ENCODE assay signal across 9 mouse cellular contexts in genomic region chr3:37073211-37073610, GRCm38 (mm10). TPM values are rescaled to one million over a fixed set of nuclear protein-coding genes. Genes with fewer than 3 reads are reported as not detected.
DNase-seq lines count a peak whose midpoint lies in the region; ATAC-seq lines count a peak whose summit lies in the region.
"Had no signal": no experiment of that assay in that cellular context is flagged by ENCODE, and none has a peak within 500 bp of the region (broad histone marks: within the 10 kb centered on the region; RNA-seq: fewer than 3 reads in every experiment).

No protein-coding gene starts in this region.

- no peak overlapping the region for H3K4me2 ChIP-seq in liver, embryonic 12.5 days
- H3K4me2 ChIP-seq in midbrain, embryonic 14.5 days (ENCODE audit: low read length) = no peak overlapping the region

- H3K27ac ChIP-seq in liver, embryonic 12.5 days = no peak overlapping the region
- no peak overlapping the region for H3K27ac ChIP-seq in midbrain, embryonic 14.5 days (replicated peaks; ENCODE audit: low read depth, low read length)

- no peaks in the 10 kb centered on the region for H3K9me3 ChIP-seq in liver, embryonic 12.5 days (replicated peaks)
- H3K9me3 ChIP-seq in midbrain, embryonic 14.5 days (ENCODE audit: control insufficient read depth, low read length) = peaks cover 3% of the 10 kb centered on the region; the same call in 1 of the 2 replicates

- H3K27me3 ChIP-seq in liver, embryonic 12.5 days (replicated peaks) = no peaks in the 10 kb centered on the region
- H3K27me3 ChIP-seq in midbrain, embryonic 14.5 days (ENCODE audit: control insufficient read depth, insufficient read depth, low read length) = no peaks in the 10 kb centered on the region

- intact Hi-C loops in left cerebral cortex, postnatal 25 days (cut with DNase I) = loop anchor here (1.0 to 10.0 kb wide), 2 partner anchors 131 to 192 kb away; no protein-coding TSS in a partner anchor

- peak; percentile 21 for DNase-seq in liver
- peak; percentile 11 for DNase-seq in adrenal gland, adult 8-10 months
- peak; percentile 28 to 48 for DNase-seq in gastrocnemius, postnatal 4 days (ENCODE audit: low spot score in 2 of 2)
- DNase-seq in left cerebral cortex, postnatal 25 days (ENCODE audit: low spot score in 2 of 2) = peak; percentile 15 to 16
- peak; percentile 69 for DNase-seq in testis, postnatal 10 days (ENCODE audit: low spot score)
- DNase-seq in midbrain, embryonic 14.5 days = no peak

- ATAC-seq in liver, embryonic 12.5 days = no peak
- ATAC-seq in midbrain, embryonic 14.5 days (ENCODE audit: low FRiP score, low TSS enrichment) = no peak

- no peak overlapping the region for H3K9ac ChIP-seq in liver, embryonic 12.5 days
- no peak overlapping the region for H3K9ac ChIP-seq in midbrain, embryonic 14.5 days (replicated peaks; ENCODE audit: low read length)

- no peak overlapping the region for H3K4me3 ChIP-seq in liver, embryonic 12.5 days
- H3K4me3 ChIP-seq in midbrain, embryonic 14.5 days (replicated peaks; ENCODE audit: low read depth, low read length) = no peak overlapping the region
- H3K4me3 ChIP-seq: myocyte had no signal

- no peaks in the 10 kb centered on the region for H3K4me1 ChIP-seq in liver, embryonic 12.5 days
- H3K4me1 ChIP-seq in midbrain, embryonic 14.5 days (ENCODE audit: control insufficient read depth, insufficient read depth, low read length) = no peaks in the 10 kb centered on the region

- no peaks in the 10 kb centered on the region for H3K36me3 ChIP-seq in liver, embryonic 12.5 days
- no peaks in the 10 kb centered on the region for H3K36me3 ChIP-seq in midbrain, embryonic 14.5 days (ENCODE audit: control insufficient read depth, insufficient read depth, low read length)

RNA-seq across cellular contexts. Expression of gene Adad1, which starts 9.9 kb away (rescaled TPM):
- 0.33 and 0.36 TPM in 2 replicates for polyA plus RNA-seq in liver, embryonic 12.5 days (2016; fragmentation: Nextera tagmentation; extraction: Ambion mirVana)
- not detected for total RNA-seq in adrenal gland, adult 8-10 months (2022)
- total RNA-seq in gastrocnemius, postnatal 4 days (2021) = under 1 TPM in 1 of 2 experiments, not detected in 1; 0.42 TPM
- total RNA-seq in left cerebral cortex, postnatal 25 days (2021) = not detected
- 0.49 TPM in 1 of 2 replicates, not detected in the other for polyA plus RNA-seq in midbrain, embryonic 14.5 days (2014; fragmentation: Nextera tagmentation; extraction: Ambion mirVana)
- polyA plus RNA-seq: cerebellum, adult 2 months; myocyte had no signal

RNA-seq across cellular contexts. Expression of gene Il2, which starts 52.5 kb away (rescaled TPM):
- polyA plus RNA-seq in liver, embryonic 12.5 days (2016; fragmentation: Nextera tagmentation; extraction: Ambion mirVana) = 0.26 TPM in 1 of 2 replicates, not detected in the other
- not detected for total RNA-seq in adrenal gland, adult 8-10 months (2022)
- total RNA-seq in gastrocnemius, postnatal 4 days (2021) = not detected
- not detected for total RNA-seq in left cerebral cortex, postnatal 25 days (2021)
- polyA plus RNA-seq in midbrain, embryonic 14.5 days (2014; fragmentation: Nextera tagmentation; extraction: Ambion mirVana) = 0.46 and 0.62 TPM in 2 replicates
- polyA plus RNA-seq: myocyte had no signal
